Mouse (Mus musculus): ENCODE data around the gene Spef2. TPM values are rescaled to one million over a fixed set of nuclear protein-coding genes. Genes with fewer than 3 reads are reported as not detected.
"Not testable (repeated sequence)": the region's sequence is repeated elsewhere in the genome, so short reads cannot be mapped to it uniquely, and the experiment has no call there.

The Spef2 gene
- polyA plus RNA-seq (2014; fragmentation: Nextera tagmentation; extraction: Ambion mirVana): 0.09 and 0.19 TPM in 2 replicates

DNA sequence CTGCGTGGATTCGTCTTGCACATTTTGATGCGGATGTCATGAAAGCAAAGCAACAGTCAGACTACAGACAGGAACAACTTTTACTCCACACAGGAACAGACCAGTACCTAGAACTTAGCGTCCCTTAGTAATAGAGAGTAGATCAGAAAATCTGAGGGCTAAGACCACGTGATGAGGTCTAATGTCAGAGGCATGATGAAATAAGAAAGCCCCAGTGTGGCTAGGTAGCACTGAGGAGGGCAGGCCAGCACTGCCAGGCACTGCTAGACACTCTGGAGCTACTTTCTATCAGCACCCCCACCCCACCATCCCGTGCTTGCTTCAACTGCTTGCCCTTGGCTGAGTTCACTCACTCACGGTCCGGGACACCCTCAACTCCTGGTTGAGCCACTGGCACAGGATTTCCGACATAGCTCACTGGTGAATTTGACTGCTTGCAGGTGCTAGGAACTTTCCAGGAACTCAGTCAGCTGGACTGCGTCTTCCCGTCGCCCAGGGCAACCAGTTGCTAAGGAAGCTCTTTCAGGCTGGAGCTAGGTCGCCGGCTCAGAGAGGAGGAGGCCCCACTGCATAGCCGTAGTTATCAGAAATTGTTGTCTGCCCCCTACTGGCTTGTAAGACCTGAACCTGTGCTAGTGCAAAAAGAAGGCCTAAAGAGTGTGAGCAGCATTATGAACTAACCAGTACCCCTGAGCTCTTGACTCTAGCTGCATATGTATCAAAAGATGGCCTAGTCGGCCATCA lies at the start of gene Spef2:
TSS of gene Spef2 (minus strand) at position 510 of the 744 bp plus-strand sequence.
- H3K9me3 ChIP-seq (ENCODE audit: control insufficient read depth, low read length): no peaks in the 10 kb centered on the region
- H3K9ac ChIP-seq (ENCODE audit: low read length): no peak within 1 kb of the TSS
- WGBS: 23% methylated on average over 15 of the region's 16 CpGs

DNA sequence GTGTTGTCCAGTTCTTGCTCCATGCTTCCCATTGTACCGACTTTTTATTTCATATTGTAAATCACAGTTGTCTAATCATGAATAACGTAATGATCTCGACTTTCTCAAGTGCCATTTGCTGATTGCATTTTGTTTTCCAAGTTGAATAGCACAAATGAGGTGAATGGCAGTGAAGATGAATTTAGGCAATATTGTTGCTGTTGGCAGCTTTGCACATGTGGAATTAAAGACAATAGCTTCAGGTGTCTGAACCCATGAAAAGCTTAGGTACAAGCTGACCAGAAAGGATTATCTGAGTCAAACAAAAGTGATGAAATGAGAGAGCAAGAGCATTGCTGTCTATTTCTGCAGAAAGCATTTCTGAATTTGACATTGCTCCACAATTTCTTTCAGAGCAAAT lies 45.5 kb upstream of the Spef2 start:
- WGBS: 83% methylated on average over 3 of the region's 3 CpGs
- Histone ChIP-seq H3K27ac (replicated peaks; ENCODE audit: low read depth, low read length) (no peak overlapping the region), H3K4me3 (ENCODE audit: low read depth, low read length) (no peak overlapping the region), H3K9me3 (ENCODE audit: control insufficient read depth, low read length) (no peaks in the 10 kb centered on the region), H3K4me2 (ENCODE audit: low read depth, severe bottlenecking) (no peak overlapping the region), H3K27me3 (ENCODE audit: control insufficient read depth, insufficient read depth, low read length) (no peaks in the 10 kb centered on the region), H3K36me3 (ENCODE audit: control insufficient read depth, insufficient read depth, low read length) (no peaks in the 10 kb centered on the region), H3K4me1 (ENCODE audit: control insufficient read depth, insufficient read depth, low read length) (no peaks in the 10 kb centered on the region), H3K9ac (ENCODE audit: low read length) (no peak overlapping the region)
- DNase-seq (ENCODE audit: low spot score) (no peak), ATAC-seq (ENCODE audit: insufficient number of reproducible peaks, low FRiP score, low TSS enrichment, low read depth) (no peak)

More for the DNA sequence above, at the start of gene Spef2:
- H3K4me1 ChIP-seq (ENCODE audit: control insufficient read depth, insufficient read depth, low read length): no peaks in the 10 kb centered on the region
- ATAC-seq (ENCODE audit: insufficient number of reproducible peaks, low FRiP score, low TSS enrichment, low read depth): peak; percentile 92
- H3K36me3 ChIP-seq (ENCODE audit: control insufficient read depth, insufficient read depth, low read length): no peaks in the 10 kb centered on the region
- peak; percentile 79 for DNase-seq (ENCODE audit: low spot score)
- no peaks in the 10 kb centered on the region for H3K27me3 ChIP-seq (ENCODE audit: control insufficient read depth, insufficient read depth, low read length)
- H3K4me2 ChIP-seq (ENCODE audit: low read depth, severe bottlenecking): peak within 1 kb of the TSS; percentile 8; the same call in 1 of the 2 replicates
- H3K4me3 ChIP-seq (ENCODE audit: low read depth, low read length): peak within 1 kb of the TSS; percentile 9; the same call in 1 of the 2 replicates
- H3K27ac ChIP-seq (replicated peaks; ENCODE audit: low read depth, low read length): no peak within 1 kb of the TSS

DNA sequence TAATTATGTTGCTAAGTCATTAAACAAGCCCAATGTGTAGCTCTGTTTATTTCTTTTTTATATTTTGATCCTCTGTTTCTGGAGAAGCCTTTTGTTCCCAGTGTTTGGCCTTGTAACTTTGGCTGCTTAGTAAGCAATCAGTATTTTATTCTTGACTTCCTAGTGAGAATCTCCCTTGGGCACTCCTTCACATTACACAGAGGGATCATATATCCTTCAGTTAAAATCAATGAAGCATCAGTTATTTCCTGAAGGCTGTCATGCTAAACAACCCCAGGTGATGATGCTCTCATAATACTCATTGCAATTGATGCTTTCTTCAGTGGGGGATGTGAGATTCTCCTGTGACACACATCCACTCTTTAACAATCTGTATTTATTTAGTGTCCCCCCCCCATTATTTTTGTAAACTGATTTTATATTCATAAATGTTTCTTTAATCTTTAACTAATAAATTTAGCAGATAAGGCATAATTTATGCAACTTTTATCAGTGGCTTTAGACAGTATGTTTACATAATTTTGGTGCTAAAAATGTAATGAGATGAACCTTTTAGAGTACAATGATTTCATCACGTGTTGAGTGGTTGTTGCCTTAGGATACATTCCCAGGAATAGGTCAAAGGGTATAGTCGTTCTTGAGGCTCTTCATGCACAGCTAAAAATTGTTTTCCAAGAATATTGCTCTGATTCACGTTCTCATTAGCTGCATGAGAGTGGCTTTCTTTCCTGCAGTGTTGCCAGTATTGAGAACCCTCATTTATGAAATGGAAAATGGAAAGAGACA lies 39.8 kb upstream of the Spef2 start:
- Histone ChIP-seq H3K36me3 (ENCODE audit: control insufficient read depth, insufficient read depth, low read length) (no peaks in the 10 kb centered on the region), H3K4me1 (ENCODE audit: control insufficient read depth, insufficient read depth, low read length) (no peaks in the 10 kb centered on the region), H3K4me2 (ENCODE audit: low read depth, severe bottlenecking) (no peak overlapping the region), H3K9me3 (ENCODE audit: control insufficient read depth, low read length) (no peaks in the 10 kb centered on the region), H3K27me3 (ENCODE audit: control insufficient read depth, insufficient read depth, low read length) (no peaks in the 10 kb centered on the region), H3K4me3 (ENCODE audit: low read depth, low read length) (no peak overlapping the region), H3K27ac (replicated peaks; ENCODE audit: low read depth, low read length) (no peak overlapping the region), H3K9ac (ENCODE audit: low read length) (no peak overlapping the region)
- 66% methylated on average over 3 of the region's 3 CpGs for WGBS
- no peak for DNase-seq (ENCODE audit: low spot score)
- no peak for ATAC-seq (ENCODE audit: insufficient number of reproducible peaks, low FRiP score, low TSS enrichment, low read depth)

DNA sequence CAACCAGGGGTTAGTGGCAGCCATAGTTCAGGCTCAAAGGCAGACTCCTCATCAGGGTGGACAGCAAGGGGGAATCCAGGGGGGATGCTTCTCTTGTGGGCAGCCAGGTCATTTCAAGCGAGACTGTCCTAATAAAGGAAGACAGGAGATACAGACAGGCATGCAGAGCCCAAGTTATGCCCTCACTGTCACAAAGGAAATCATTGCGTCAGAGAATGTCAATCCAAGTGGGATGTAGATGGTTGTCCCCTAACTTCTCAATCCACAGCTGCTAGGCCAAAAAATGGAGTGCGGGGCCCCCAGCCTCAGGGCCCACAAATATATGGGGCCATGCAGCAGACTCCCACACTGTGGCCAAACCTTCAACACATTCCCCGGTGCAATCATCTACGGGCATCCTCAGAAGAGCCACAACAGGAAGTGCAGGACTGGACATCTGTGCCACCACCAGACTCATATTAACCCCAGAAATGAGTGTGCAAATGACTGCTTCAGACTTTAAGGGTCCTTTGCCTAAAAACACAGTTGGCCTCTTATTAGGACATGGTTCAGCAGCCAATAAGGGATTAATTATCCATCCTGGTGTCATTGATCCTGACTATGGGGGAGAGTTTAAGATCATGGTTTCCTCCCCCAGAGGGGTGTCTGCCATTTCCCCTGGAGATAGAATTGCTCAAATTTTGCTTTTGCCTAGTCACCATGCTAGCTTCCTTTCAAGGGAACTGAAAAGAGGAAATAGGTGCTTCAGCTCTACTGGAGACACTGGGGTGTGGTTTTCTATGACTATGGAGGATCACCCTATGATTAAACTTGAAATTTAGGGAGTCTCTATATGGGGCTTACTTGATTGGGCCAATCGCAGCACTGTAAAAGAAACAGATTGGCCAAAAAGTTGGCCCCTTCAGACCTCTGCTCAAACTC lies 25.8 kb upstream of the Spef2 start:
- not testable (repeated sequence) for DNase-seq (ENCODE audit: low spot score); H3K27me3 ChIP-seq (ENCODE audit: control insufficient read depth, insufficient read depth, low read length)
- 94% methylated on average over 6 of the region's 6 CpGs for WGBS

DNA sequence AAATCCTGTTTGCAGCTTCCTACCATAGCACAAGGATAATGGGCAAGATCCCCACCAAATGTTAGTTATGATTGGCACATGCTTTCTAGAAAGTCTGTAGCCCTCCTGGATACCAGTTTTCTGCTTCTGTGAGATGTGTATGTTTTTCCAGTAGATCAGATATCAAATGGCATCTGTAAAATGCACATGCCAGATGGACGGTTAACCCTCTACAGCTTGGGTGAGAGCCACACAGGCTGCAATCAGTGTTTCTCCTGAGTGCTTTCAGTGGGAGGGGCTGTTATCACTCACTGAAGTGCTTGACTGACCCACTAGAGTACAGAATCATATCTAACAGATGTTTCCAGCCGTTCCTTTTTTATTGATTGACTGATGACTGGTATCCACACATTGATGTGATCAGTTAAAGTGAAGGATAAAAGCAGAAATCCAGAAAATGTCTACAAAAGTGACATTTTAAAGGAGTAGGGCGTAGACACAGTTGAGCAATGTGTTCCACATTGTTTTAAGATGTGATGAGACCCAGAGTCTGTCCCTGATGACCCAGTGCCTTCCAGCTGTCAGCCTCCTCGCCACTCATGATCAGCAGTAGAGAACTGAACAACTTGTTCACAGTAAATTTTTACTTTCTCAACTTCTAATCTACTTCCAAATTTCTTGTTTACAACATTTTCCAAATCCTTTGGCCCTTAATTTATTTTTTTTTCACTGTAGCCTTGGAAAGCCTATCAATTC lies 19.7 kb upstream of the Spef2 start:
- Histone ChIP-seq H3K27ac (replicated peaks; ENCODE audit: low read depth, low read length) (no peak overlapping the region), H3K4me2 (ENCODE audit: low read depth, severe bottlenecking) (no peak overlapping the region), H3K27me3 (ENCODE audit: control insufficient read depth, insufficient read depth, low read length) (no peaks in the 10 kb centered on the region), H3K36me3 (ENCODE audit: control insufficient read depth, insufficient read depth, low read length) (no peaks in the 10 kb centered on the region), H3K9ac (ENCODE audit: low read length) (no peak overlapping the region), H3K4me1 (ENCODE audit: control insufficient read depth, insufficient read depth, low read length) (no peaks in the 10 kb centered on the region), H3K9me3 (ENCODE audit: control insufficient read depth, low read length) (no peaks in the 10 kb centered on the region), H3K4me3 (ENCODE audit: low read depth, low read length) (no peak overlapping the region)
- ATAC-seq (ENCODE audit: insufficient number of reproducible peaks, low FRiP score, low TSS enrichment, low read depth) (no peak), DNase-seq (ENCODE audit: low spot score) (no peak)
- 68% methylated on average over 4 of the region's 4 CpGs for WGBS

More for the DNA sequence above, 25.8 kb upstream of the Spef2 start:
- not testable (repeated sequence) for H3K27ac ChIP-seq (replicated peaks; ENCODE audit: low read depth, low read length); H3K4me3 ChIP-seq (ENCODE audit: low read depth, low read length); H3K36me3 ChIP-seq (ENCODE audit: control insufficient read depth, insufficient read depth, low read length); H3K4me2 ChIP-seq (ENCODE audit: low read depth, severe bottlenecking); H3K9ac ChIP-seq (ENCODE audit: low read length); ATAC-seq (ENCODE audit: insufficient number of reproducible peaks, low FRiP score, low TSS enrichment, low read depth); H3K9me3 ChIP-seq (ENCODE audit: control insufficient read depth, low read length); H3K4me1 ChIP-seq (ENCODE audit: control insufficient read depth, insufficient read depth, low read length)

DNA sequence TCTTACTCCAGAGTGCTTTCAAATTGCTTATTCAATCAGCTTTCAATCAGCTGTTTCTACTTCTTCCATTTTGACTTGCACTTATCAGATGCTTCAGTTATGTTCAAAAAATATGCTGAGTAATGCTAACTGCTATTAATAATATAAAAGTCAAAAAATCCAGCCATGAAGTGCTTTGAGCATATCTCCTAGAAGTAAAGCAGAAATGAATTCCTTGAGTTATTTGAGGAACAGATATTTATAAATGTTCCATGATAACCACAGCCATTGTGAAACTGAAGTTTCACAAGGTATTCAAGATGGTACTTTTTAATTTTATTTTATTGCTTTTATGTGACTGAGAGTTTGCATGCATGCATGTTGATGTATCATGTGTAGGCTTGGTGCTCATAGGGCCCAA lies 18.4 kb upstream of the Spef2 start:
- H3K9me3 ChIP-seq (ENCODE audit: control insufficient read depth, low read length): no peaks in the 10 kb centered on the region
- H3K36me3 ChIP-seq (ENCODE audit: control insufficient read depth, insufficient read depth, low read length): no peaks in the 10 kb centered on the region
- H3K4me1 ChIP-seq (ENCODE audit: control insufficient read depth, insufficient read depth, low read length): no peaks in the 10 kb centered on the region
- no peak overlapping the region for H3K9ac ChIP-seq (ENCODE audit: low read length)
- H3K4me3 ChIP-seq (ENCODE audit: low read depth, low read length): no peak overlapping the region
- DNase-seq (ENCODE audit: low spot score) (no peak), ATAC-seq (ENCODE audit: insufficient number of reproducible peaks, low FRiP score, low TSS enrichment, low read depth) (no peak)
- H3K4me2 ChIP-seq (ENCODE audit: low read depth, severe bottlenecking): no peak overlapping the region
- no peak overlapping the region for H3K27ac ChIP-seq (replicated peaks; ENCODE audit: low read depth, low read length)
- no peaks in the 10 kb centered on the region for H3K27me3 ChIP-seq (ENCODE audit: control insufficient read depth, insufficient read depth, low read length)

DNA sequence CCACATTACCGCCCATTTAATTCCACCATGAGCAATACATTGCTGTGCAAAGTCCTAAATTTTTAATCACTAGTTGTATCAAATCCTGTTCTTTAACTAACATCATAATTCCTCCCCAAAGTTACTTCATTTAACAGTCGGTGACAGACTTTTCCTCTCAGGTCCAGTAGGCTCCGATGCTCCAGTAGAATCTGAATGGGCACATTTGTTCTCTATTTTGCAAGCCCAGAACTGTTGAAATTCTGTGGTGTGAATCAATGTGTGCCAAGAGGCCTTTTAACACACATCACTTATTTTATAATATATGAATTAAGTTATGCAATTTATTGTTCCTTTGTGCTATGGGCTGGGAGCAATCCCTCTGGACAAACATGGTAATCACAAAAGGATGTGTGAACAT lies 2.3 kb upstream of the Spef2 start:
- Histone ChIP-seq H3K4me3 (ENCODE audit: low read depth, low read length) (no peak overlapping the region), H3K27ac (replicated peaks; ENCODE audit: low read depth, low read length) (no peak overlapping the region), H3K36me3 (ENCODE audit: control insufficient read depth, insufficient read depth, low read length) (no peaks in the 10 kb centered on the region), H3K9me3 (ENCODE audit: control insufficient read depth, low read length) (no peaks in the 10 kb centered on the region), H3K27me3 (ENCODE audit: control insufficient read depth, insufficient read depth, low read length) (no peaks in the 10 kb centered on the region), H3K4me1 (ENCODE audit: control insufficient read depth, insufficient read depth, low read length) (no peaks in the 10 kb centered on the region), H3K4me2 (ENCODE audit: low read depth, severe bottlenecking) (no peak overlapping the region), H3K9ac (ENCODE audit: low read length) (no peak overlapping the region)
- no peak for DNase-seq (ENCODE audit: low spot score)
- ATAC-seq (ENCODE audit: insufficient number of reproducible peaks, low FRiP score, low TSS enrichment, low read depth): no peak
- WGBS: 90% methylated on average over 3 of the region's 3 CpGs
